Mouse (Mus musculus): ENCODE data around the gene Stx5a. TPM values are rescaled to one million over a fixed set of nuclear protein-coding genes. Genes with fewer than 3 reads are reported as not detected.
"Not testable (repeated sequence)": the region's sequence is repeated elsewhere in the genome, so short reads cannot be mapped to it uniquely, and the experiment has no call there.

The Stx5a gene
- polyA plus RNA-seq, 1 experiment = 52.8 TPM

- under 1% methylated on average over 50 of the region's 50 CpGs for WGBS
- H3K36me3 ChIP-seq (ENCODE audit: control insufficient read depth, insufficient read depth, low read length) = peaks cover 19% of the 10 kb centered on the region
- no peaks in the 10 kb centered on the region for H3K27me3 ChIP-seq (ENCODE audit: control insufficient read depth, insufficient read depth, low read length)
- DNase-seq (ENCODE audit: low read depth in 1 of 2, low spot score in 2 of 2) = peak; percentile 95 to 97
- H3K4me1 ChIP-seq (ENCODE audit: control insufficient read depth, insufficient read depth, insufficient read length) = no peaks in the 10 kb centered on the region
- peak within 1 kb of the TSS; percentile 94 for H3K27ac ChIP-seq (ENCODE audit: insufficient read depth, low read length)
- peak within 1 kb of the TSS; percentile 81 for H3K4me3 ChIP-seq (ENCODE audit: extremely low read depth, insufficient read depth, insufficient read length)
- TF ChIP-seq POLR2A (IDR thresholded peaks at IDR 0.05; ENCODE audit: low read depth, low read length) (peak; percentile 86), CTCF (IDR thresholded peaks at IDR 0.05; ENCODE audit: extremely low read depth, insufficient read depth, insufficient read length, insufficient replicate concordance) (no peak)
These were observed 18.2 kb upstream of the Stx5a start, which contains the start of gene Slc3a2 for GRCm38 (mm10) chr19:8722907-8723573. Gene Slc3a2, minus strand, starts transcription at chr19:8723369.

DNA sequence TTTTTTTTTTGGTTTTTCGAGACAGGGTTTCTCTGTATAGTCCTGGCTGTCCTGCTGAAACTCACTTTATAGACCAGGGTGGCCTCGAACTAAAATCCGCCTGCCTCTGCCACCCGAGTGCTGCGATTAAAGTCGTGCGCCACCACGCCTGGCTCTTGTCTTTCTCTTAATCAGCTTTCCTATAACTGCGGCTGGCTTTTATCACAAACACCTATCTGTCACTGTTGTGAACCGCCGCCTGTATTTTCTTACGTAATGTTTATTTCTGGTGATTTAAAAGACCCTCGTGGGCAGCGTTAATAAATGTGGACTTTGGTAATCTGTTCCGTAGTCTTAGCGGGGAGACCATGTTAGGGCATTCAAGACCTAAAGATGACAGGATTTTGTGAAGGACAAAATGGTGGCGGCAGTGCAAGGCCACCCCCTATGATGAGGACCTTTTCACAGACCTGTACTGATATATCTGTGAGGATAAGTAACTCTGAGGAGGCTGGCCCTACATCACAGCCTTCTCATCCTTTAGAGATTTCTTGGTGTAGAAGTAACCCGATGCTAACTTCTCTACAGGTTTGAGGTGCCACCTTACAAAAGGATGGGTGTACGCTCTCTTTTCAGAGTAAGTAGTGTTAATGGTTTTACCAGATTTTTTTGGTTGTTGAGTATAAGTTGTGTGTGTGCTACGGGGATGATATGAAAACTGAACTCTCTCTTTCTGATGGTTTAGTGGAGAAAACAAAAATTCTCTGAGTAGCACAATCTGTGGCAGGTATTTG is 17.5 kb upstream of the Stx5a start:
- WGBS = 1% methylated on average over 20 of the region's 20 CpGs
- Histone ChIP-seq H3K27me3 (ENCODE audit: control insufficient read depth, insufficient read depth, low read length) (no peaks in the 10 kb centered on the region), H3K4me1 (ENCODE audit: control insufficient read depth, insufficient read depth, insufficient read length) (no peaks in the 10 kb centered on the region), H3K4me3 (ENCODE audit: extremely low read depth, insufficient read depth, insufficient read length) (peak overlapping the region; percentile 81), H3K36me3 (ENCODE audit: control insufficient read depth, insufficient read depth, low read length) (peaks cover 19% of the 10 kb centered on the region), H3K27ac (ENCODE audit: insufficient read depth, low read length) (peak overlapping the region; percentile 74)
- TF ChIP-seq POLR2A (IDR thresholded peaks at IDR 0.05; ENCODE audit: low read depth, low read length) (no peak), CTCF (IDR thresholded peaks at IDR 0.05; ENCODE audit: extremely low read depth, insufficient read depth, insufficient read length, insufficient replicate concordance) (no peak)
- DNase-seq (ENCODE audit: low read depth in 1 of 2, low spot score in 2 of 2) = no peak

GRCm38 (mm10) chr19:8724392-8724791 is 16.8 kb upstream of the Stx5a start:
- no peak for TF ChIP-seq CTCF (IDR thresholded peaks at IDR 0.05; ENCODE audit: extremely low read depth, insufficient read depth, insufficient read length, insufficient replicate concordance)
- no peak for TF ChIP-seq POLR2A (IDR thresholded peaks at IDR 0.05; ENCODE audit: low read depth, low read length)
- H3K4me1 ChIP-seq (ENCODE audit: control insufficient read depth, insufficient read depth, insufficient read length) = no peaks in the 10 kb centered on the region
- H3K27me3 ChIP-seq (ENCODE audit: control insufficient read depth, insufficient read depth, low read length) = no peaks in the 10 kb centered on the region
- no peak overlapping the region for H3K27ac ChIP-seq (ENCODE audit: insufficient read depth, low read length)
- H3K4me3 ChIP-seq (ENCODE audit: extremely low read depth, insufficient read depth, insufficient read length) = peak overlapping the region; percentile 81; the same call in 1 of the 2 replicates
- H3K36me3 ChIP-seq (ENCODE audit: control insufficient read depth, insufficient read depth, low read length) = peaks cover 19% of the 10 kb centered on the region
- no peak for DNase-seq (ENCODE audit: low read depth in 1 of 2, low spot score in 2 of 2)
- WGBS = 6% methylated on average over 2 of the region's 2 CpGs

DNA sequence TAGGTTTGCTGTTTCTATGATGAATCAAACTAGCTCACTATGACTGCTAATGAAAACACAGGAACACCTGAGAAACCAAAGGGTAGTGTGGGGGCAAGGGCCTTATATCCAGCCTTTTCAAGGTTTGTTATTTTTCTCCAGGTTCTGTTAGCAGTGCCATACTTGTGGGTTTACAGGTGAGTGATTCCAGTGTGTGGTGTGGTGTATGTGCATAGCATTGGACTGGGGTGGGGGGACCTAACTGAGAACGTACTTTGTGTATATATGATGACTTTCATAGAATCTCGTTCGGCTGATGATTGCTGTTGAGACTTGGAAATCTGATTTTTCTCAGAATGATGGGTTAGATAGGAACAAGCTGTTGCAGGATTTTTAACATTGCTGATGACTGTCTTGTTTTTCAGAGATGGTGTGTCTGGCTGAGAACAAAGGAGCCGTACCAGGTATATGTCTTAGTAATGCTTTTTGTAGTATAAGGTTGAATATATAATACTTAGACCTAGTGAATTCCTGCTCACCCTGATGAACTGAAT is 16.1 kb upstream of the Stx5a start:
- no peak for DNase-seq (ENCODE audit: low read depth in 1 of 2, low spot score in 2 of 2)
- Histone ChIP-seq H3K27ac (ENCODE audit: insufficient read depth, low read length) (no peak overlapping the region), H3K36me3 (ENCODE audit: control insufficient read depth, insufficient read depth, low read length) (peaks cover 19% of the 10 kb centered on the region), H3K27me3 (ENCODE audit: control insufficient read depth, insufficient read depth, low read length) (no peaks in the 10 kb centered on the region), H3K4me3 (ENCODE audit: extremely low read depth, insufficient read depth, insufficient read length) (no peak overlapping the region), H3K4me1 (ENCODE audit: control insufficient read depth, insufficient read depth, insufficient read length) (no peaks in the 10 kb centered on the region)
- TF ChIP-seq POLR2A (IDR thresholded peaks at IDR 0.05; ENCODE audit: low read depth, low read length) = no peak
- no peak for TF ChIP-seq CTCF (IDR thresholded peaks at IDR 0.05; ENCODE audit: extremely low read depth, insufficient read depth, insufficient read length, insufficient replicate concordance)
- 64% methylated on average over 4 of the region's 4 CpGs for WGBS

DNA sequence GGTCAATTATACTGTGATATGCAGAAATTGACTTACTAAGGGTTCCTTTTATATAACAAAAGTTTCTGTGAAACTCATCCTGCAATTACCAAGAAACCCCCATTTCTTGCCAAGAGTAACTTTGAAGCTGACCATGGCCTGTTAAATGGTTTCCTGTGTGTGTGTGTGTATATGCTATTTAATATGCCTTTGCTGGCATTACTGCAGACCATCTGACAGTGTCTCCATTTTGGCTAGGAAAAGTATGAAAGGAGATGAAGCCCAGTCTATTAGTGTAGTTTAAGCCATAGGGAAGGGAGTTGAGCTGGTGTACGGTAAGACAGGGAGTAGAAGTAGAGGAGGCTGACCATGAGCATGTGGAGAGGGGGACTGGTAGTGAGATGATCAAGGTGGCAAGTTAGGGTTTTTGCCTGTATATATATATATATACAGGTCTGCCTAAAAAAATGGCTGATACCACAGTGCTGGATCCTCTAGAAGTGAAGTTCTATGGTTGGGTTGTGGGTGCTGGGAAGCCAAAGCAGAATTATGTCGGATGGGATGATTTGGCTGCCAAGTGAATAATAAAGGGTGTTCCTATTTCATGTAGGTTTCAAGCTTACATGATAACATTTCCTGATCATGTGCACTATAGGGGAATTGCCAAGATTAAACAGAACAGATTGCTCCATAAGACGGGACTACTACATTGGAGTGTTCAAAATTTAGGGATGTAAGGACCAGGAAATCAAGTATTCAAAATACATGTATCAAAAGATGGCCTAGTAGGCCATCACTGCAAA is 14.4 kb upstream of the Stx5a start:
- no peaks in the 10 kb centered on the region for H3K27me3 ChIP-seq (ENCODE audit: control insufficient read depth, insufficient read depth, low read length)
- H3K4me1 ChIP-seq (ENCODE audit: control insufficient read depth, insufficient read depth, insufficient read length) = no peaks in the 10 kb centered on the region
- no peak overlapping the region for H3K27ac ChIP-seq (ENCODE audit: insufficient read depth, low read length)
- no peak for DNase-seq (ENCODE audit: low read depth in 1 of 2, low spot score in 2 of 2)
- peaks cover 19% of the 10 kb centered on the region for H3K36me3 ChIP-seq (ENCODE audit: control insufficient read depth, insufficient read depth, low read length)
- no peak for TF ChIP-seq POLR2A (IDR thresholded peaks at IDR 0.05; ENCODE audit: low read depth, low read length)
- TF ChIP-seq CTCF (IDR thresholded peaks at IDR 0.05; ENCODE audit: extremely low read depth, insufficient read depth, insufficient read length, insufficient replicate concordance) = no peak
- H3K4me3 ChIP-seq (ENCODE audit: extremely low read depth, insufficient read depth, insufficient read length) = no peak overlapping the region
- WGBS = 71% methylated on average over 3 of the region's 3 CpGs

GRCm38 (mm10) chr19:8727495-8728114 is 13.6 kb upstream of the Stx5a start:
- no peak for TF ChIP-seq CTCF (IDR thresholded peaks at IDR 0.05; ENCODE audit: extremely low read depth, insufficient read depth, insufficient read length, insufficient replicate concordance)
- TF ChIP-seq POLR2A (IDR thresholded peaks at IDR 0.05; ENCODE audit: low read depth, low read length) = no peak
- no peak overlapping the region for H3K27ac ChIP-seq (ENCODE audit: insufficient read depth, low read length)
- H3K36me3 ChIP-seq (ENCODE audit: control insufficient read depth, insufficient read depth, low read length) = peaks cover 19% of the 10 kb centered on the region
- no peak overlapping the region for H3K4me3 ChIP-seq (ENCODE audit: extremely low read depth, insufficient read depth, insufficient read length)
- no peak for DNase-seq (ENCODE audit: low read depth in 1 of 2, low spot score in 2 of 2)
- H3K27me3 ChIP-seq (ENCODE audit: control insufficient read depth, insufficient read depth, low read length) = no peaks in the 10 kb centered on the region
- 56% methylated on average over 5 of the region's 5 CpGs for WGBS
- H3K4me1 ChIP-seq (ENCODE audit: control insufficient read depth, insufficient read depth, insufficient read length) = no peaks in the 10 kb centered on the region

DNA sequence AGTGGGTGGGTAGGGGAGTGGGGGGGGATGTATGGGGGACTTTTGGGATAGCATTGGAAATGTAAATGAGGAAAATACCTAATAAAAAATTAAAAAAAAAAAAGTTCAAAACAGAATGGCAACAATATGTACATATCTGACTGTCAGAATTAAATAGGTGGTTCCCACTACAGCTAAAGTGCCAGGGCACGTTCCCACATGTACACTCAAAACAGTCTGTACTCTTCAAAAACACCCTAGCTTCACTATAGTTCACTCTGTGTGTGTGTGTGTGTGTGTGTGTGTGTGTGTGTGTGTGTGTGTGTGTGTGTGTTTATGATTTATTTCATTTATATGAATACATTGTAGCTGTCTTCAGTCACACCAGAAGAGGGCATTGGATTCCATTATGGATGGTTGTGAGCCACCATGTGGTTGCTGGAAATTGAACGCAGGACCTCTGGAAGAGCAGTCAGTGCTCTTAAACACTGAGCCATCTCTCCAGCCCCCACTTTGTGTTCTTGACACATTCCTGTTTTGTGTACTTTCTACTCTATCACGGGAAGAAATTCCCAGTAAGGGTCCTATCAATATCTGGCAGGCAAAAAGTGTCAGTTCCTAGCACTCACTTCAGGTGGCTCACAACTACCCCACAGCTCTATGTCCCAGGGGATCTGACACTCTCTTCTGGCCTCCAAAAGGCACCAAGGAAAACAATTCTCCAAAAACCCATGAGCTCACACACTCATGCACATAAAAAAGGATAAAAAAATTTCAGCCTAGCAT is 12.7 kb upstream of the Stx5a start:
- peaks cover 19% of the 10 kb centered on the region for H3K36me3 ChIP-seq (ENCODE audit: control insufficient read depth, insufficient read depth, low read length)
- not testable (repeated sequence) for DNase-seq (ENCODE audit: low read depth in 1 of 2, low spot score in 2 of 2); H3K4me1 ChIP-seq (ENCODE audit: control insufficient read depth, insufficient read depth, insufficient read length); H3K4me3 ChIP-seq (ENCODE audit: extremely low read depth, insufficient read depth, insufficient read length); H3K27me3 ChIP-seq (ENCODE audit: control insufficient read depth, insufficient read depth, low read length); H3K27ac ChIP-seq (ENCODE audit: insufficient read depth, low read length)
- WGBS = 69% methylated on average over 3 of the region's 3 CpGs

Measured in spleen, adult 2 months (tissue).